Mouse (Mus musculus) MEL (cell line): ENCODE results near the gene Cops6. TPM values are rescaled to one million over a fixed set of nuclear protein-coding genes. Genes with fewer than 3 reads are reported as not detected.

ENCODE experiments used
- DNase-seq: peaks from one replicate; pipeline ENCODE4 v3.0.0; 2011; ENCODE audit warnings: low read depth, low spot score
- H3K27ac ChIP-seq: 2 replicates; pipeline ENCODE4 v1.5.1; 2012; ENCODE audit warnings: low read depth, mild to moderate bottlenecking, control low read depth, low read length, moderate library complexity; ENCODE audit not compliant: control insufficient read depth
- H3K27me3 ChIP-seq, 2 experiments: fragments of 150-350 bp in 1 of 2; sonication (generic) in 1 of 2; 2 replicates each; pipeline ENCODE4 v1.6.1; 2012; ENCODE audit warnings: low read length in 2 of 2, mild to moderate bottlenecking in 2 of 2, improper control_type of control experiment in 1 of 2, moderate library complexity in 1 of 2; ENCODE audit not compliant: insufficient read depth in 2 of 2, control insufficient read depth in 1 of 2
- H3K36me3 ChIP-seq, 2 experiments: 2 replicates each; pipeline ENCODE4 v1.6.1; 2012 to 2014; ENCODE audit warnings: low read length in 2 of 2, improper control_type of control experiment in 1 of 2, inconsistent platforms in 1 of 2, mild to moderate bottlenecking in 1 of 2; ENCODE audit not compliant: insufficient read depth in 2 of 2, control insufficient read depth in 1 of 2
- H3K4me1 ChIP-seq, 2 experiments: fragments of 150-350 bp in 1 of 2; sonication (generic) in 1 of 2; 2 replicates each; pipeline ENCODE4 v1.6.1; 2012; ENCODE audit warnings: low read length in 2 of 2, improper control_type of control experiment in 1 of 2, mild to moderate bottlenecking in 1 of 2; ENCODE audit not compliant: insufficient read depth in 2 of 2, control insufficient read depth in 1 of 2
- H3K4me3 ChIP-seq, 2 experiments: fragments of 150-350 bp in 1 of 2; sonication (generic) in 1 of 2; 2 replicates each; pipeline ENCODE4 v1.5.1; 2012; ENCODE audit warnings: low read depth in 2 of 2, low read length in 2 of 2, mild to moderate bottlenecking in 2 of 2, moderate library complexity in 2 of 2, control low read depth in 1 of 2, improper control_type of control experiment in 1 of 2; ENCODE audit not compliant: control insufficient read depth in 1 of 2, insufficient read depth in 1 of 2
- H3K79me2 ChIP-seq: 2 replicates; pipeline ENCODE4 v1.6.1; 2012; ENCODE audit warnings: mild to moderate bottlenecking, low read length, moderate library complexity; ENCODE audit not compliant: control insufficient read depth, poor library complexity, insufficient read depth
- H3K9ac ChIP-seq: 2 replicates; pipeline ENCODE4 v1.6.1; 2012; ENCODE audit warnings: low read depth, mild to moderate bottlenecking, control low read depth, low read length, moderate library complexity; ENCODE audit not compliant: control insufficient read depth, poor library complexity, severe bottlenecking
- H3K9me3 ChIP-seq: fragments of 150-350 bp; sonication (generic); replicated peaks from 2 replicates; pipeline ENCODE4 v1.6.1; 2012; ENCODE audit warnings: mild to moderate bottlenecking, low read length, improper control_type of control experiment, moderate library complexity; ENCODE audit not compliant: insufficient read depth
- CHD2 ChIP-seq: IDR thresholded peaks from 2 replicates; pipeline ENCODE4 v1.6.1; 2011; ENCODE audit warnings: low read length, improper control_type of control experiment
- ELF1 ChIP-seq: IDR thresholded peaks from 2 replicates; pipeline ENCODE4 v1.6.1; 2014; ENCODE audit warnings: low read depth, mild to moderate bottlenecking, inconsistent platforms, low read length, improper control_type of control experiment, moderate library complexity
- GABPA ChIP-seq: IDR thresholded peaks from 2 replicates; pipeline ENCODE4 v1.6.1; 2012; ENCODE audit warnings: low read depth, mild to moderate bottlenecking, inconsistent platforms, low read length, improper control_type of control experiment, moderate library complexity
- KAT2A ChIP-seq: conservative IDR thresholded peaks from 2 replicates; pipeline ENCODE4 v1.6.1; 2012; ENCODE audit warnings: low read depth, low read length, improper control_type of control experiment, inconsistent platforms
- MAFK ChIP-seq: IDR thresholded peaks from 2 replicates; pipeline ENCODE4 v1.6.1; 2011; ENCODE audit warnings: low read depth, mild to moderate bottlenecking, low read length, improper control_type of control experiment, borderline replicate concordance
- MAX ChIP-seq: IDR thresholded peaks from 2 replicates; pipeline ENCODE4 v1.6.1; 2011; ENCODE audit warnings: low read length, improper control_type of control experiment
- MYB ChIP-seq: IDR thresholded peaks from 2 replicates; pipeline ENCODE4 v1.6.1; 2011; ENCODE audit warnings: mild to moderate bottlenecking, low read depth, low read length, improper control_type of control experiment
- MYC ChIP-seq: IDR thresholded peaks from 2 replicates; pipeline ENCODE4 v1.6.1; 2011; ENCODE audit warnings: low read depth, mild to moderate bottlenecking, low read length, improper control_type of control experiment, moderate library complexity
- NELFE ChIP-seq: IDR thresholded peaks from 2 replicates; pipeline ENCODE4 v1.6.1; 2011; ENCODE audit warnings: low read depth, low read length, improper control_type of control experiment
- POLR2A ChIP-seq, 2 experiments: IDR thresholded peaks; 2 replicates each; pipeline ENCODE4 v1.6.1; 2011 to 2012; ENCODE audit warnings: low read length in 2 of 2, mild to moderate bottlenecking in 2 of 2, control low read depth in 1 of 2, improper control_type of control experiment in 1 of 2, low read depth in 1 of 2, moderate library complexity in 1 of 2; ENCODE audit not compliant: control insufficient read depth in 1 of 2, insufficient read depth in 1 of 2, poor library complexity in 1 of 2
- POLR2AphosphoS5 ChIP-seq: IDR thresholded peaks from 2 replicates; pipeline ENCODE4 v1.6.1; 2012; ENCODE audit warnings: low read depth, borderline replicate concordance, mild to moderate bottlenecking, inconsistent platforms, low read length, moderate library complexity, mixed read lengths
- SIN3A ChIP-seq: IDR thresholded peaks from 2 replicates; pipeline ENCODE4 v1.6.1; 2012; ENCODE audit warnings: low read length, improper control_type of control experiment, inconsistent platforms
- TBP ChIP-seq: IDR thresholded peaks from 2 replicates; pipeline ENCODE4 v1.8.0; 2011; ENCODE audit warnings: low read depth, low read length, improper control_type of control experiment
- TCF12 ChIP-seq: IDR thresholded peaks from 2 replicates; pipeline ENCODE4 v1.6.1; 2014; ENCODE audit warnings: low read depth, mild to moderate bottlenecking, inconsistent platforms, low read length, improper control_type of control experiment, moderate library complexity
- UBTF ChIP-seq: IDR thresholded peaks from 2 replicates; pipeline ENCODE4 v1.6.1; 2012; ENCODE audit warnings: low read depth, mild to moderate bottlenecking, inconsistent platforms, low read length, improper control_type of control experiment, moderate library complexity, borderline replicate concordance; ENCODE audit not compliant: insufficient read depth
- USF2 ChIP-seq, 2 experiments: IDR thresholded peaks; 2 replicates each; pipeline ENCODE4 v1.6.1; 2011 to 2012; ENCODE audit warnings: improper control_type of control experiment in 2 of 2, low read length in 2 of 2, borderline replicate concordance in 1 of 2, inconsistent platforms in 1 of 2, low read depth in 1 of 2, mild to moderate bottlenecking in 1 of 2; ENCODE audit not compliant: insufficient read depth in 1 of 2
- polyA plus RNA-seq, 2 experiments: library from polyadenylated mRNA; stranded (reverse) in 1 of 2; unstranded in 1 of 2; fragments of >175 nt in 1 of 2; fragments of >200 nt in 1 of 2; gene quantifications; 2 replicates each; pipeline versions ENCODE4 v1.2.1 to v1.2.4; 2012; ENCODE audit warnings: low replicate concordance in 2 of 2, low read depth in 1 of 2; ENCODE audit not compliant: insufficient read length in 2 of 2, insufficient read depth in 1 of 2, missing spikeins in 1 of 2
- total RNA-seq: library from RNA; depleted of rRNA; stranded (reverse); fragments of 300-350 nt; gene quantifications from 2 replicates; pipeline ENCODE4 v1.2.3, GENCODE M21; 2012

The Cops6 gene
- total and polyA plus RNA-seq, 3 experiments, result 52.6 to 152 TPM; not detected in 1

DNA sequence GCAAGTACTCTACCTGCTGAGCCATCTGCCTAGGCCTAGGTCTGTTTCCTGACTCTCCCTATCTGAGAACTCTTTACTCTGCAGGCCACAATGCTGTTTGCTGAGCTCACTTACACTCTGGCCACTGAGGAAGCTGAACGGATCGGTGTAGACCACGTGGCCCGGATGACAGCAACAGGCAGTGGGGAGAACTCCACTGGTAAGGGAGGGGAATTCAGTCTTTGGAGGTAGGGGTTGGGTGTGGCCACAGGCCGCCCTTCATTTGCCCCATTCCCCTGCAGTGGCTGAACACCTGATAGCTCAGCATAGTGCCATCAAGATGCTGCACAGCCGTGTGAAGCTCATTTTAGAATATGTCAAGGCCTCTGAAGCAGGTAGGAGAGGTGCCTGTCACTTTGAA is 2.2 kb downstream of the Cops6 start:
- no peak overlapping the region for H3K9ac ChIP-seq
- DNase-seq, result no peak
- no peaks in the 10 kb centered on the region for H3K9me3 ChIP-seq
- no peak overlapping the region for H3K4me3 ChIP-seq
- no peak overlapping the region for H3K27ac ChIP-seq
- peaks cover 3 to 7% of the 10 kb centered on the region in 2 experiments; a peak in 1 of 4 replicates for H3K36me3 ChIP-seq
- H3K79me2 ChIP-seq, result peaks cover 9% of the 10 kb centered on the region
- TF ChIP-seq SIN3A (no peak), TBP (no peak), GABPA (no peak), CHD2 (no peak), MYB (no peak), KAT2A (no peak), NELFE (no peak), ELF1 (no peak)
- TF ChIP-seq, all 39 proteins: peak for 0
- Histone ChIP-seq H3K27me3 (no peaks in the 10 kb centered on the region), H3K4me1 (peaks cover 0 to 3% of the 10 kb centered on the region in 2 experiments; a peak in 1 of 4 replicates)

DNA sequence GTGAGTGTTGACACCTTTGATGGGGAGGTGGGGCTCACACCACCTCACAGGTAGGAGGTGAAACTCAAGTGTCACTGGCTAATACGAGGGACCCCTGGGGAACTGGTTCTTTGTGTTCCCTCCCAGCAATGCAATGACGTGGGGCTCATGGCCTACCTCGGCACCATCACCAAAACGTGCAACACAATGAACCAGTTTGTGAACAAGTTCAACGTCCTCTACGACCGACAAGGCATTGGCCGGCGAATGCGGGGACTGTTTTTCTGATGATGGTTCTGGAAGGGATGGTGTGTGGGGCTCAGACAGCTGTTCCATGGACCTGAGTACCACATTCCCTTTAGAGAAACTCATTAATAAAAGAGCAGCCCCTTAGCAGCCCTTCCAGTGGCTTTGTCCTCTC is 2.7 kb downstream of the Cops6 start:
- Histone ChIP-seq H3K4me1 (peaks cover 0 to 3% of the 10 kb centered on the region in 2 experiments; a peak in 1 of 4 replicates), H3K36me3 (peaks cover 3 to 7% of the 10 kb centered on the region in 2 experiments; a peak in 2 of 4 replicates)

DNA sequence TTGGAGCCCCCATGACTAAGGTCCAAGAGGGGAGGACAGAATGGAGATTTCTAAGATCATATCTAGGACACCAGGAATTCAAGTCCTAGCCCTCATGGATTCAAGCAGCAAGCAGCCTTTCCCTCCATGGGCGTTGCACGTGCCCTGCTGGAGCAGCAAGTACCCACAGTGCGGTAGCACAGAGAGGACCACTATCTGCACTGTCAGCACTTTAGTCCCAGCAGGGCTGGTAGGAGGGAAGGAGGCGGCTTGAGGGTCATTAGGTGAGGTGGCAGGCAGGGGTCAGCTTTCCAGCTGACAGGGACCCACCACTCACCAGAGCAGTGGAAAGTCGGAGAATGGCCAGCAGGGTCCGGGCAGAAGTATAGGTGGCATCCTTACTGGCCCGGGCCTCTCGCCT is 4.7 kb downstream of the Cops6 start:
- peaks cover 23% of the 10 kb centered on the region for H3K79me2 ChIP-seq
- no peaks in the 10 kb centered on the region for H3K9me3 ChIP-seq
- H3K36me3 ChIP-seq, result peaks cover 6 to 15% of the 10 kb centered on the region in 2 experiments; a peak in 3 of 4 replicates
- peak; percentile 14; the same call in 1 of the 2 replicates for TF ChIP-seq POLR2AphosphoS5
- TF ChIP-seq UBTF, result no peak
- TF ChIP-seq TCF12, result no peak
- TF ChIP-seq POLR2A (IDR thresholded peaks at IDR 0.05; ENCODE audit: control insufficient read depth in 1 of 2, insufficient read depth in 1 of 2, low read depth in 1 of 2, low read length in 2 of 2, poor library complexity in 1 of 2), result peak; percentile 46; a peak in 2 of 4 replicates
- no peak for TF ChIP-seq USF2 (IDR thresholded peaks at IDR 0.05; ENCODE audit: borderline replicate concordance in 1 of 2, insufficient read depth in 1 of 2, low read depth in 1 of 2, low read length in 2 of 2)
- peak; percentile 63; the same call in 1 of the 2 replicates for TF ChIP-seq MAFK
- TF ChIP-seq TBP, result no peak
- no peak for TF ChIP-seq SIN3A
- no peak for TF ChIP-seq MYC
- TF ChIP-seq, all 39 proteins: peak for 3
- H3K27ac ChIP-seq, result no peak overlapping the region
- H3K27me3 ChIP-seq, result no peaks in the 10 kb centered on the region
- no peak overlapping the region for H3K4me3 ChIP-seq
- H3K4me1 ChIP-seq, result peaks cover 0 to 3% of the 10 kb centered on the region in 2 experiments; a peak in 1 of 4 replicates
- H3K9ac ChIP-seq, result no peak overlapping the region
- no peak for DNase-seq

More for the DNA sequence above, 2.7 kb downstream of the Cops6 start:
- H3K9ac ChIP-seq, result no peak overlapping the region
- H3K9me3 ChIP-seq, result no peaks in the 10 kb centered on the region
- no peaks in the 10 kb centered on the region for H3K27me3 ChIP-seq
- DNase-seq, result peak; percentile 42
- H3K27ac ChIP-seq, result no peak overlapping the region
- no peak overlapping the region for H3K4me3 ChIP-seq
- TF ChIP-seq MAFK, result 0 out of 2 replicates have a peak, but pooled peaks have one; percentile 6
- no peak for TF ChIP-seq MAX
- H3K79me2 ChIP-seq, result peaks cover 9% of the 10 kb centered on the region
